Mouse (Mus musculus) adrenal gland, postnatal 25 days (tissue): ENCODE results near the gene Col4a3. TPM values are rescaled to one million over a fixed set of nuclear protein-coding genes. Genes with fewer than 3 reads are reported as not detected.

Experiments
- DNase-seq: peaks from one replicate; pipeline ENCODE4 v3.0.0; 2021; ENCODE audit warnings: mixed read lengths
- total RNA-seq: library from RNA; stranded (reverse); gene quantifications from 2 replicates; pipeline ENCODE4 v1.2.3, GENCODE M21; 2021

Col4a3 gene
- total RNA-seq, 1 experiment from 2014 or later, result 2.9 TPM

GRCm38 (mm10) chr1:82686328-82686727 lies 99.6 kb downstream of the Col4a3 start:
- DNase-seq, result no peak

- DNase-seq, result no peak
Measured at GRCm38 (mm10) chr1:82686866-82687265, 100.1 kb downstream of the Col4a3 start.

- DNase-seq, result no peak
Measured at GRCm38 (mm10) chr1:82687931-82688330, 101.2 kb downstream of the Col4a3 start.

GRCm38 (mm10) chr1:82695915-82696314 lies 109.2 kb downstream of the Col4a3 start:
- DNase-seq, result no peak

- DNase-seq, result no peak
Measured at GRCm38 (mm10) chr1:82717816-82718512, 131.2 kb downstream of the Col4a3 start.

GRCm38 (mm10) chr1:82724339-82725025 lies 137.8 kb downstream of the Col4a3 start, which contains the start of gene Mff:
TSS of gene Mff (plus strand) at chr1:82724890.
- peak; percentile 91 for DNase-seq

GRCm38 (mm10) chr1:82725026-82725874 lies 138.5 kb downstream of the Col4a3 start:
- DNase-seq, result peak; percentile 82

GRCm38 (mm10) chr1:82725875-82726185 lies 139.1 kb downstream of the Col4a3 start:
- no peak for DNase-seq

- DNase-seq, result no peak
Measured at GRCm38 (mm10) chr1:82726482-82726881, 139.8 kb downstream of the Col4a3 start.

- DNase-seq, result no peak
Measured at GRCm38 (mm10) chr1:82733357-82733756, 146.6 kb downstream of the Col4a3 start.

GRCm38 (mm10) chr1:82738066-82738465 lies 151.3 kb downstream of the Col4a3 start:
- no peak for DNase-seq

- DNase-seq, result no peak
Measured at GRCm38 (mm10) chr1:82741539-82741938, 154.8 kb downstream of the Col4a3 start.

- no peak for DNase-seq
Measured at GRCm38 (mm10) chr1:82743962-82744361, 157.2 kb downstream of the Col4a3 start.

- no peak for DNase-seq
Measured at GRCm38 (mm10) chr1:82746408-82746807, 159.7 kb downstream of the Col4a3 start.

GRCm38 (mm10) chr1:82747714-82748452 lies 161.2 kb downstream of the Col4a3 start:
- DNase-seq, result no peak

GRCm38 (mm10) chr1:82759520-82759919 lies 172.8 kb downstream of the Col4a3 start:
- no peak for DNase-seq

- no peak for DNase-seq
Measured at GRCm38 (mm10) chr1:82761454-82762169, 174.9 kb downstream of the Col4a3 start.

- no peak for DNase-seq
Measured at GRCm38 (mm10) chr1:82762274-82762673, 175.6 kb downstream of the Col4a3 start.

- no peak for DNase-seq
Measured at GRCm38 (mm10) chr1:82766227-82766626, 179.5 kb downstream of the Col4a3 start.

- no peak for DNase-seq
Measured at GRCm38 (mm10) chr1:82766641-82767040, 179.9 kb downstream of the Col4a3 start.

- no peak for DNase-seq
Measured at GRCm38 (mm10) chr1:82768269-82768668, 181.5 kb downstream of the Col4a3 start, which contains the start of gene Tm4sf20. TSS of gene Tm4sf20 (minus strand) at chr1:82768461.
